Mouse (Mus musculus): ENCODE data around the gene Ror1.

GRCm38 (mm10) chr4:100221978-100222737 is 126.6 kb downstream of the Ror1 start:
- TF ChIP-seq EP300 (IDR thresholded peaks at IDR 0.05; ENCODE audit: low read depth), result no peak
- TF ChIP-seq CTCF (IDR thresholded peaks at IDR 0.05; ENCODE audit: low read depth), result no peak
